Mouse (Mus musculus) embryonic facial prominence, embryonic 10.5 days (tissue): ENCODE data around the gene Josd2. TPM values are rescaled to one million over a fixed set of nuclear protein-coding genes. Genes with fewer than 3 reads are reported as not detected.

Source experiments
- DNase-seq: peaks from one replicate; pipeline ENCODE4 v3.0.0-alpha.2; 2017; ENCODE audit warnings: low spot score
- H3K27ac ChIP-seq: fragments of 300-500 bp; sonication (generic); replicated peaks from 2 replicates; pipeline ENCODE4 v1.5.1; 2016; ENCODE audit warnings: mild to moderate bottlenecking
- H3K27me3 ChIP-seq: fragments of 300-500 bp; sonication (generic); replicated peaks from 2 replicates; pipeline ENCODE4 v1.6.1; 2016; ENCODE audit warnings: low read depth, mild to moderate bottlenecking; ENCODE audit not compliant: poor library complexity, severe bottlenecking
- H3K36me3 ChIP-seq: fragments of 300-500 bp; sonication (generic); replicated peaks from 2 replicates; pipeline ENCODE4 v1.6.1; 2016; ENCODE audit warnings: mild to moderate bottlenecking, moderate library complexity
- H3K4me1 ChIP-seq: fragments of 300-500 bp; sonication (generic); 2 replicates; pipeline ENCODE4 v1.6.1; 2016
- H3K4me3 ChIP-seq: fragments of 300-500 bp; sonication (generic); 2 replicates; pipeline ENCODE4 v1.5.1; 2016; ENCODE audit warnings: mild to moderate bottlenecking, moderate library complexity
- H3K9me3 ChIP-seq: fragments of 300-500 bp; sonication (generic); 2 replicates; pipeline ENCODE4 v1.6.1; 2016; ENCODE audit warnings: mild to moderate bottlenecking
- WGBS: fragments of 180-500 bp; shearing (Covaris S2); methylation state at CpG from one replicate; pipeline ENCODE4 v1.1.7; 2016; 5-methylcytosine and 5-hydroxymethylcytosine counted together
- polyA plus RNA-seq: library from polyadenylated mRNA; unstranded; fragments of >200 nt; fragmentation: Nextera tagmentation; extraction: Ambion mirVana; gene quantifications from 2 replicates; pipeline ENCODE4 v1.2.1, GENCODE M21; 2016

The Josd2 gene
- polyA plus RNA-seq, 1 experiment from 2014 or later = 80.3 TPM

DNA sequence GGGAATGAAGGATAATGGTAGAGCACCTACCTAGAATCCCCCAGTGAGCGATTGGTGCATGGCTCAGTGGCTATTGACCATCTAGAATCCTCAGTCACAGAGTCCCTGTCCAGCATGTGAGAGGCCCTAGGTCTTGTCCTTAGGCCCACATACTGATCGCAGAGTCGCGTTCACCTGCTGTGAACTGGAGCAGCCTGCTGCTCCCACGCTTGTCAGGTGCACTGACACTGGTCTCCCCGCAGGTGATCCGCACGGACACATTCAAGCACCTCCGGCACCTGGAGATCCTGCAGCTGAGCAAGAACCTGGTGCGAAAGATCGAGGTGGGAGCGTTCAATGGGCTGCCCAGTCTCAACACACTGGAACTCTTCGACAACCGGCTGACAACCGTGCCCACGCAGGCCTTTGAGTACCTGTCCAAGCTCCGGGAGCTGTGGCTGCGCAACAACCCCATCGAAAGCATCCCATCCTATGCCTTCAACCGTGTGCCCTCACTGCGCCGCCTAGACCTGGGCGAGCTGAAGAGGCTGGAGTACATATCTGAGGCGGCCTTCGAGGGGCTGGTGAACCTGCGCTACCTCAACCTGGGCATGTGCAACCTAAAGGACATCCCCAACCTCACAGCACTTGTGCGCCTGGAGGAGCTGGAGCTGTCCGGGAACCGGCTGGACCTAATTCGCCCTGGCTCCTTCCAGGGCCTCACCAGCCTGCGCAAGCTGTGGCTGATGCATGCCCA lies 6.8 kb upstream of the Josd2 start:
- DNase-seq = peak; percentile 8
- Histone ChIP-seq H3K27ac (no peak overlapping the region), H3K9me3 (no peaks in the 10 kb centered on the region), H3K36me3 (peaks cover 46% of the 10 kb centered on the region), H3K4me1 (peaks cover 30% of the 10 kb centered on the region), H3K4me3 (no peak overlapping the region), H3K27me3 (peaks cover 78% of the 10 kb centered on the region)
- 78% methylated on average over 31 of the region's 31 CpGs for WGBS

DNA sequence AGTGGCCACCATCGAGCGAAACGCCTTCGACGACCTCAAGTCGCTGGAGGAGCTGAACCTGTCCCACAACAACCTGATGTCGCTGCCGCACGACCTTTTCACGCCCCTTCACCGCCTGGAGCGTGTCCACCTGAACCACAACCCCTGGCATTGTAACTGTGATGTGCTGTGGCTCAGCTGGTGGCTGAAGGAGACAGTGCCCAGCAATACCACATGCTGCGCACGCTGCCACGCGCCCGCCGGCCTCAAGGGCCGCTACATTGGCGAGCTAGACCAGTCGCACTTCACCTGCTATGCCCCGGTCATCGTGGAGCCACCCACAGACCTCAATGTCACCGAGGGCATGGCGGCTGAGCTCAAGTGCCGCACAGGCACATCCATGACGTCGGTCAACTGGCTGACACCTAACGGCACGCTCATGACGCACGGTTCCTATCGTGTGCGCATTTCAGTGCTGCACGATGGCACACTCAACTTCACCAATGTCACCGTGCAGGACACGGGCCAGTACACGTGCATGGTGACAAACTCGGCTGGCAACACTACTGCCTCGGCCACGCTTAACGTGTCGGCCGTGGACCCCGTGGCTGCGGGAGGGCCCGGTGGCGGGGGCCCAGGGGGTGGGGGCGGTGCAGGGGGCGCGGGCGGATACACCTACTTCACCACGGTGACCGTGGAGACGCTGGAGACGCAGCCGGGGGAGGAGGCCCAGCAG lies 6.1 kb upstream of the Josd2 start:
- 70% methylated on average over 57 of the region's 57 CpGs for WGBS
- Histone ChIP-seq H3K27me3 (peaks cover 80% of the 10 kb centered on the region), H3K36me3 (peaks cover 44% of the 10 kb centered on the region), H3K4me1 (peaks cover 34% of the 10 kb centered on the region), H3K9me3 (no peaks in the 10 kb centered on the region), H3K27ac (no peak overlapping the region), H3K4me3 (peak overlapping the region; percentile 54; the same call in 1 of the 2 replicates)
- DNase-seq = peak; percentile 8

DNA sequence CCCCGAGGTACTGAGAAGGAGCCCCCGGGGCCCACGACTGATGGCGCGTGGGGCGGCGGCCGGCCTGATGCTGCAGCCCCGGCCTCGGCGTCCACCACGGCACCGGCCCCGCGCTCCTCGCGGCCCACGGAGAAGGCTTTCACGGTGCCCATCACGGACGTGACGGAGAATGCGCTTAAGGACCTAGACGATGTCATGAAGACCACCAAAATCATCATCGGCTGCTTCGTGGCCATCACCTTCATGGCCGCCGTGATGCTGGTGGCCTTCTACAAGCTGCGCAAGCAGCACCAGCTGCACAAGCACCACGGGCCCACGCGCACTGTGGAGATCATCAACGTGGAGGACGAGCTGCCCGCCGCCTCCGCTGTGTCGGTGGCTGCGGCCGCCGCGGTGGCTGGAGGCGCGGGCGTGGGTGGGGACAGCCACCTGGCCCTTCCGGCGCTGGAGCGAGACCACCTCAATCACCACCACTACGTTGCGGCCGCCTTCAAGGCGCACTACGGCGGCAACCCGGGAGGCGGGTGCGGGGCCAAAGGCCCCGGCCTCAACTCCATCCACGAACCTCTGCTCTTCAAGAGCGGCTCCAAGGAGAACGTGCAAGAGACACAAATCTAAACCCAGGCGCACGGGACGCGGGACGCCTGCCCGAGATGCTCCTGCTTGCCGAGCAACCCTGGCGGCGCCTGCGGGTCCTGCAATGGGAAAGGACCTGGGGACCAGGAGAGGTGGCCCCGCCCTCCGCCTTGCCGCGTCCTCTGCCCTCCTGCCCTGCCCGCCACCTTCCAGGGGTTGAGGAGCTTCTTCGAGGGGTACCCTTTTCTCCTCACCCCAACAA lies 5.3 kb upstream of the Josd2 start:
- H3K27me3 ChIP-seq = peaks cover 76% of the 10 kb centered on the region
- DNase-seq = peak; percentile 85
- peak overlapping the region; percentile 54 for H3K4me3 ChIP-seq
- H3K9me3 ChIP-seq = no peaks in the 10 kb centered on the region
- peaks cover 36% of the 10 kb centered on the region for H3K36me3 ChIP-seq
- 22% methylated on average over 77 of the region's 77 CpGs for WGBS
- H3K27ac ChIP-seq = no peak overlapping the region
- H3K4me1 ChIP-seq = peaks cover 42% of the 10 kb centered on the region

DNA sequence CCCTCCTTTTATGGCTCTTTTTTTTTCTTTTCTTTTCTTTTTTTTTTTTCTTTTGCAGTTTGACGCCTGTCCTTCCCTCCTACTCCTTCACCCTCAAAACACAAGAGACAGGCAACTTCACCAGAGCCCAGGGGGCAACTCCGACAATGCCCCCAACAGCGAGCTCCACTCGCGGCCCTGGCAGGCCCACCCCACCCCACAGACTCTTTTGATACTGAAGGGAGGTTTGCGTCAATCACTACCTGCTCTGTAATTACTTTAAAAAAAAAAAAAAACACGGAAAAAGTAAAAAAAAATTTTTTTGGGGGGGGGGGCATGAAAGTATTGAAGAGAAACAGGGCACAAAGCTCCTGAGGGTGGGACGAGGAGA lies 4.7 kb upstream of the Josd2 start:
- Histone ChIP-seq H3K27ac (no peak overlapping the region), H3K9me3 (no peaks in the 10 kb centered on the region), H3K36me3 (peaks cover 31% of the 10 kb centered on the region), H3K4me3 (peak overlapping the region; percentile 54; the same call in 1 of the 2 replicates), H3K4me1 (peaks cover 43% of the 10 kb centered on the region), H3K27me3 (peaks cover 76% of the 10 kb centered on the region)
- 35% methylated on average over 8 of the region's 8 CpGs for WGBS
- no peak for DNase-seq

DNA sequence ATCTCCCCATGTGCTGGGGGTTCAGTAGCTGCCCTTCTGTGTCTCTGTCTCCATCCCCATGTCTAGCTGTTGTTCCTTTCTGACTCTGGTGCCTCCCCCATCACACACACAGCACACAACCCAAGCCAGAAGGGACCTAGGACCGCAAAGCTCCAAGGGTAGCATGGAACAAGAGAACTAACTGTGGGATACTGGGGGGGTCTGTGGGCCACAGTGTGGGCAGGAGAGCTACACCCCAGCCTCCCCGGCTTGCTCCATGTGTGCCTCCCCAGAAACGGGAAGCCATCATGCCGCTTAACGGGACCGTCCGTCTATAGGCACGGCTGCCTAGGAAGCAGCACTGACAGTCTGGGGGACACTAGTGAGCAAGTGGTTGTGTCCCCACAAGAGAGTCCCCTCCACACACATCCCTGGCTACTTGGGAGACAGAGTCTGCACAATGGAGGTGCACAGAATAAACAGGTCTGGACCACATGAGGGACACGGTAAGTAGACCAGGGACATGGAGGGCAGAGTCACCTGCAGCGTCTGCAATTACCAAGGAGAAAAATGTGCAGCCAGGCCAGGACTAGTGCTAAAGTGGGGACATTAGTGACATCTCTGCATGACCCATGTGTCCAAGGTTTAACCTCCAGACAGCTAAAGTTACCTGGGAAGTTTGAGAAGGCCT lies 4.1 kb upstream of the Josd2 start:
- 90% methylated on average over 10 of the region's 10 CpGs for WGBS
- Histone ChIP-seq H3K4me1 (peaks cover 50% of the 10 kb centered on the region), H3K36me3 (peaks cover 24% of the 10 kb centered on the region), H3K4me3 (no peak overlapping the region), H3K9me3 (no peaks in the 10 kb centered on the region), H3K27me3 (peaks cover 75% of the 10 kb centered on the region), H3K27ac (no peak overlapping the region)
- peak; percentile 7 for DNase-seq

DNA sequence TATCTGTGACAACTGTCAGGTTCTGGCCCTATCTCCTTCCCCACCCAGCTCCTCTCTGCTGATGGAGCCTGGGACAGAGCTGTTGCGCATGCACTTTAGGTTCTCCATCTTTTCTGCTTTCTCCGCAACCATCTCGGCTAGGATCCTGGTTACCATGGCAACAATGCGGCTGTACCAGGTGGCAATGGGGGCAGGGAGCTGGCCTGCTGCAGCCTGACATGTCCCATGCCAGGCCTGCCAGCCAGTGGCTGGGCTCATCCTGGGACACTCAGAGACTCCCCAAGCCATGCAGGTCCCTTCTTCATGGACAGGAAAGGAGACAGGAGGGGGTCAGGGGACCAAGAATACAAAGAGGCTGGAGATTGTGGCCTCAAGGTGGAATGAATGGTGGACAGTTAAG lies 3.3 kb upstream of the Josd2 start:
- Histone ChIP-seq H3K27ac (no peak overlapping the region), H3K27me3 (peaks cover 66% of the 10 kb centered on the region), H3K4me1 (peaks cover 58% of the 10 kb centered on the region), H3K4me3 (no peak overlapping the region), H3K36me3 (peaks cover 24% of the 10 kb centered on the region), H3K9me3 (no peaks in the 10 kb centered on the region)
- no peak for DNase-seq
- WGBS = 31% methylated on average over 4 of the region's 4 CpGs

GRCm38 (mm10) chr7:44465111-44465510 lies 2.7 kb upstream of the Josd2 start, which contains the start of gene Aspdh:
Aspdh (plus strand) TSS chr7:44465391.
- peaks cover 24% of the 10 kb centered on the region for H3K36me3 ChIP-seq
- no peak within 1 kb of the TSS for H3K27ac ChIP-seq
- WGBS = 58% methylated on average over 2 of the region's 2 CpGs
- no peak for DNase-seq
- H3K4me1 ChIP-seq = peaks cover 59% of the 10 kb centered on the region
- peaks cover 60% of the 10 kb centered on the region for H3K27me3 ChIP-seq
- H3K9me3 ChIP-seq = no peaks in the 10 kb centered on the region
- H3K4me3 ChIP-seq = no peak within 1 kb of the TSS

DNA sequence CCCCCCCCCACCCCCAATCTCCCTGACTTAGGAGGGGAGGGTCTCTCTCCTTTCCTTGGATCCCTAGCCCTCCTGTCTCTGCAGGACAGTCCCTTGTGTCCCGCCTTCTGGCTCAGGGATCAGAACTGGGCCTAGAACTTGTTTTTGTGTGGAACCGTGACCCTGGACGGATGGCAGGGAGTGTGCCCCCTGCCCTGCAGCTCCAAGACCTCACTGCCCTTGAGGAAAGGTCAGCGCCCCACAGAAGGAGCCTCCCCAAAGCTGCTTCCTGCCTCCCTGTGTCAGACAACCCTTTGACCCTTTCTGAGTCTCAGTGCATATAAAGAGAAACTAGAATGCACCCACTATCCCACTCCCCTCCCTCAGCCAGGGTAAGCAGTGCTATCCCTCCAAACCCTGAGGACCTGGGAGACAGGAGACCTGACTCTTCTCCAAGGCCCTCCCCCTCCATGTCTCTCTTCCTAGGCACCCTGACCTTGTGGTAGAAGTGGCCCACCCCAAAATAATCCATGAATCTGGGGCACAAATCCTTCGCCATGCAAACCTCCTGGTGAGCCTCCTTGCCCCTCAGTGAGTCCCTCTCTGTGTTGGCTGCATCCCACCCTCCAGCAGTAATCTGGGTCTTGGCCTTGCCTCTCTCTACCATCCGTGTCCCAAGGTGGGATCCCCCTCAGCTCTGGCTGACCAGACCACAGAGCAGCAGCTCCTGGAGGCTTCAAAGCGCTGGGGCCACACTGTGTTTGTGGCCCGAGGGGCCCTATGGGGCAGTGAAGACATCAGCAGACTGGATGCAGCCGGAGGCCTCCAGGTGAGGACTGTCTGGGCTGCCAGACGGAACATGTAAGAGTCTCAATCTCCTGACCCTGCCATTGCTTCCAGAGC lies 1.5 kb upstream of the Josd2 start:
- WGBS = 79% methylated on average over 10 of the region's 10 CpGs
- Histone ChIP-seq H3K27me3 (peaks cover 49% of the 10 kb centered on the region), H3K9me3 (no peaks in the 10 kb centered on the region), H3K36me3 (peaks cover 25% of the 10 kb centered on the region), H3K4me3 (peak overlapping the region; percentile 80; the same call in 1 of the 2 replicates), H3K4me1 (peaks cover 69% of the 10 kb centered on the region), H3K27ac (0 out of 2 replicates have a peak overlapping the region, but pooled peaks have one; percentile 90)
- no peak for DNase-seq

GRCm38 (mm10) chr7:44466888-44467311 lies 880 bp upstream of the Josd2 start:
- Histone ChIP-seq H3K36me3 (peaks cover 18% of the 10 kb centered on the region), H3K27ac (peak overlapping the region; percentile 90; the same call in 1 of the 2 replicates), H3K9me3 (no peaks in the 10 kb centered on the region), H3K4me3 (peak overlapping the region; percentile 80), H3K4me1 (peaks cover 68% of the 10 kb centered on the region), H3K27me3 (peaks cover 43% of the 10 kb centered on the region)
- WGBS = 85% methylated on average over 16 of the region's 16 CpGs
- no peak for DNase-seq

GRCm38 (mm10) chr7:44468644-44469285 lies 985 bp downstream of the Josd2 start:
- Histone ChIP-seq H3K4me3 (peak overlapping the region; percentile 80), H3K9me3 (no peaks in the 10 kb centered on the region), H3K27ac (peak overlapping the region; percentile 90), H3K36me3 (peaks cover 8% of the 10 kb centered on the region; the same call in 1 of the 2 replicates), H3K27me3 (peaks cover 32% of the 10 kb centered on the region), H3K4me1 (peaks cover 77% of the 10 kb centered on the region)
- 67% methylated on average over 15 of the region's 15 CpGs for WGBS
- no peak for DNase-seq
